Mouse (Mus musculus) adrenal gland, adult 2 months (tissue): ENCODE measurements around the gene Cntnap4. TPM values are rescaled to one million over a fixed set of nuclear protein-coding genes. Genes with fewer than 3 reads are reported as not detected.
A peak's percentile ranks its signal among the peaks of the same experiment; 100 is the strongest.

ENCODE experiments used
- DNase-seq: peaks from one replicate; pipeline ENCODE4 v3.0.0; 2021
- long read RNA-seq: library from polyadenylated mRNA; stranded (forward); transcript quantifications from one replicate; pipeline ENCODE4 v2.0.0, GENCODE M21; 2021
- polyA plus RNA-seq: library from polyadenylated mRNA; depleted of rRNA; stranded (reverse); fragments of >200 nt; gene quantifications from 2 replicates; pipeline ENCODE4 v1.2.3, GENCODE M21; 2012; rRNA removed
- total RNA-seq, 2 experiments: library from RNA; stranded (reverse); gene quantifications; 2 replicates each; pipeline ENCODE4 v1.2.3; 2021

The Cntnap4 gene
- total RNA-seq (not detected), polyA plus RNA-seq (not detected in 2 replicates)
- long read RNA-seq: 0 reads

DNA sequence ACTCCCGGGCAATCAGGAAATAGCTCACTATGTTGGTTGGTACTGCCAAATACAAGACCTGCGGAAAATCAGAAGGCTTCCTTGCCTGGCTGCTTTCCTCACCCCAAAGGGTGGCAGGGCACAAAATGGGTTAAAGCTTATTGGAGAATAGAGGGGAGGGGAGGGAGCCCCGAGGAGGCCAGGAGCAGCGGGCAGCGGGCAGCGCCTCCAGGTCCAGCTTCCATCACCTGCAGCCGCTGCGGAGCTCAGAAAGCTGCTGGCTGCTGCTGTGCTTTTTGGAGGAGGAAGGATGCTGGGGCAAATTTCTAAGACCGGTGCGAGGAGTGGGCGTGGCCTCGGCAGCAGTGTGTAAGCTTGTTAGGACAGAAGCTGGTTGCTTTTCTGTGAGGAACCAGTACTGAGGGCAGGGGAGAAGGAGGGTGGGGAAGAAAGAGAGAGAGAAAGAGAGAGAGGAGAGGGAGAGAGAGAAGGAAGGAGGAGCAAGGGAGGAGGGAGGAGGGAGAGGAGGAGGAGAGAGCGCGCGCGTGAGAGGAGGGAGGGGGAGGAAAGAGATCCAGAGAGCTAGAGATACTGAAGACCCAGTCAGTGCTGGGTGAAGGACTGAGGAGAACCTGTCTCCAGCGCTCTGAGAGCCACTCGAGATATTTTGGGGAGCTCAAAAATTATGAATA lies at the start of gene Cntnap4:
Cntnap4 (plus strand) TSS at position 573 of the 671 bp plus-strand sequence.
- DNase-seq: no peak

DNA sequence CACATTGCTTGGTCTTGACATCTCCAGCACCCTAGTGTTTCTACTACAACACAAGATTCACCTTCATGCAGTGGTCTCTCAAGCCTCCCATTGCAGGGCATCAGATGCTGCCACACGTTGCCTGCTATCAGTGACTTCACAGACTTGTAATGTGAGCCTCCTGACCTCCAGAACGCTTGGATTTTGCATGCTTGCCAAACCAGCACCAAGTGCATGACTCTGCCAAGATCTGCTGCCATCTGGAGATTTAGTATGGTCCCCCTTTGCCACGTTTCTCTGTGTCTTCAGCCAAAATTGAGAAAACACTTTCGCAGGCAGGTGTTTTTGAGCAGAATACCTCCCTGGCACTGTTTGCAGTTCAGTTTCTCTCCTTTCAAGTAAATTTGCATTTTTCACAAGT lies 12.5 kb upstream of the Cntnap4 start:
- DNase-seq: no peak

DNA sequence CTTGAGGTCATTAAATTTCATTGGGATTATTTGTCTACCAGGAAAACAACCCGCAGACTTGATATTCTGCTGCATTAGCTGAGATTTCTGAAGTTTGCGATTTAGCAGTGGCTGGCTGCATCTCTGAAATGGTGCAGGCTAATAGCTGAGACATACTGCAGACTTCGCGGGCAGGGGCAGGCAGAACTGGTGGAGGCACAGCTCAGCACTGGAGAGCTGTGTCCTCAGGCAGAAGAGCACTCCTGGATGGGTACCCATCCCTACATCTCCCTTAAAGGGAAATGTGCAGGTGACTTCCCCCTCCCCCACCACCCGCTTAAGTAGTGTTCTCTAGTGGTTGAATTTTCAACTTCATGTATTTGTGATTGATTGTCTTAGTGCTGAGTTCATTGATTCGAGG lies 698 bp downstream of the Cntnap4 start:
- DNase-seq: no peak

DNA sequence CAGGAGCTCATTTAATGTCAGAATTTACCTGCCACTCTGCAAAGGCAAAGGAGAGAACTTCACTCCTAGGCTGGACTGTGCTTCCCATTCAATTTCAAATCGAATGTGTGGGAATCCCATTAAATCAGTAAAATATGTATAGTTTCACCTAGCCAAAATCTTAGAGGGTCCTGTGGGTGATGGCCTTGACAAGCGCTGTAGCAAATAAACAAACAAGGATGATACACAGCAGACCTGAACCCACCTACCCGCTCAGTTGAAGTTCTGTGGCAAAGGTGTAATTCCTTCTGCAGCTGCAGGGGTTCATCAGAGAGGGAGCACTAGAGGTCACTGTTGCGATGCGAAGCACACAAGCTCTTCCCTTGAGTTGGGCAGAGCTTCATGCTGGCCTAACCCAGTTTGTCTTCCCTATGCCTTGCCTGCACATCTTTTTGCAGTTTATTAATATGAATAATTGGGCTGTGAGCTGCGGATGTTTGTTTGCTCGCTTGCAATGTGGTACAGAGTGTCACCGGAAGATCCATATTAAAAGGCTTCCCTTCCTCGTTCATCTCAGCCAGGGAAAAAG lies 1.6 kb downstream of the Cntnap4 start:
- peak; percentile 37 for DNase-seq

DNA sequence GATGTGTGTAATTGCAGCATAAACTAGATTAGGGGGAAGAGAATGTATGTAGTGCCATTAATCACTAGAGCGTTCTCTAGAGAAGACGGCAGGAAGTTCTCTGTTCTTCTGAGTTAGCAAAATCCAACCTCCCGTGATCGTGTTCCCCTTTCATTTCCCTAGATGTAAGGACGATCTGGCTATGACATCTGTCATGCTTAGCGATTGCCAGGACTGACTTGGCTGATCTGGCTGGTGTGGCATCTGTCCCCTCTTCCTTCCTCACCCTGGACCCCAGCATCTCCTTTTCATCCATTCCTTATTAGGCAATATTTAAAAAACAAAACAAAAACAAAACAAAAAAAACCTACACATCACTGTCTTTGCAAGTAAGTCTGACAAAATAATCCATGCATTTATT lies 11.6 kb downstream of the Cntnap4 start:
- no peak for DNase-seq

DNA sequence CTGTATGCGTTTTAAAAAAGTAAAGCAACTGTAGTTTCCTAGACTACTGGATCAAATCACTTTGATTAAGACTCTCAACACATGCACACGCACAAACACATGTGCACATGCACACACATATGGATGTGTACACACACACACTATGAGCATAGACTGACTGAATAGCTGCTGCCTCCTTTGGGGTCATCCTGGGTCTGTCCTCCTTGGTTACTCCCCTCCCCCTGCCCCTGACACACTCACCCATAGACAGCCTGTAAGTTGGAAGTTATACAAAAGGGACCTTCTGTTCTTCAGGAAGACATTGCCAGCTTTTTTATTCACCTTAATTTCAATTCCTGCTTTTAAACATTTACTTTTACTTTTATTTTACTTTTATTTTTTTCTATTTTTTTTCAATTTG lies 13.6 kb downstream of the Cntnap4 start:
- no peak for DNase-seq

DNA sequence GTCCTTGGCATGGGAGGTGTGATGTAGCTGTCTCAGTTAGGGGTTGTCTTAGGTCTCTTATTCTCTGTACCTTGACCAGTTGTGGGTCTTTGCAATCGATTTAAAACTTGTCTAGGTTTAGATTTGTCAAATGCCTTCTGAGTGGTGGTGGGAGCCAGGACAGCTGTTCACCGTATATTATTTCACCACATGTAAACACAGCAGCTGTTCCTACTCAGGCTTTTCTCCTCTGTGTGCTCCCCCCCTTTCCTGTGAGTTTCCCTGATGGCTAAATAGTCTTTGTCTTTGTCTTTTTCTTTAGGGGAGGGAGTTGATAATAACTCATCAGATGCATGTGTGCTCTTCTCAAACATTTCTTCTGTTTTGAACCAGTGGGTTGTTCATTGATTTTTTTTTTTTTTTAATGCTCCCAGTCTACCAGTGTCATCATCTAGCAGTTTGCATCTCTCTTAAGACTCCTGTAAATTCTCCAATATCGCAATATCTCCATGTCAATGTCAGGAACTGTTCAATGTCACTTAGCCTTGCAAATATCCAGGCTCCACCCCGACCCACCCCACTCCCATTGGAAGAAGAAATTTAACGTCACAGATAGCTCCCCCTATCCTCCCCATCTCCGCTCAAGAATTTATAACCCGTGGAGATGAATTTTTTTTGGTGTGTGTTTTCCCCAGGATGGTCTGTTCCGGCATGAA lies 18.7 kb downstream of the Cntnap4 start:
- DNase-seq: no peak

DNA sequence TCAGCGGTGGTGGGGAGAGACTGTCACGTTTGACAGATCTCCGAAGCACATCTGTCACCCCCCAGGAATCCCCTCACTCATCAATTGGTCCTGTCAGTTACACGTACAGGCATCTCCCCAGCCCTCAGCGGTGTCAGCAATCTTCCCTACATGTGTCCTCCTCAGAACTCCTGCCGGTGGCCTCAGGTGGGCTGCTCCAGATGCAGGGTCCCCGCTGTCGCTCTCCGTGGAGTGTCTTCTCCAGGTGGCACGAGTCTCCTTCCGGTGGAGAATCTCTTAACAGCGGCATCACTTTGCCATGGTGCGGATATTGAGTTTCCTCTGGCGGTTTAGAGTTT lies 19.2 kb downstream of the Cntnap4 start:
- DNase-seq: no peak

DNA sequence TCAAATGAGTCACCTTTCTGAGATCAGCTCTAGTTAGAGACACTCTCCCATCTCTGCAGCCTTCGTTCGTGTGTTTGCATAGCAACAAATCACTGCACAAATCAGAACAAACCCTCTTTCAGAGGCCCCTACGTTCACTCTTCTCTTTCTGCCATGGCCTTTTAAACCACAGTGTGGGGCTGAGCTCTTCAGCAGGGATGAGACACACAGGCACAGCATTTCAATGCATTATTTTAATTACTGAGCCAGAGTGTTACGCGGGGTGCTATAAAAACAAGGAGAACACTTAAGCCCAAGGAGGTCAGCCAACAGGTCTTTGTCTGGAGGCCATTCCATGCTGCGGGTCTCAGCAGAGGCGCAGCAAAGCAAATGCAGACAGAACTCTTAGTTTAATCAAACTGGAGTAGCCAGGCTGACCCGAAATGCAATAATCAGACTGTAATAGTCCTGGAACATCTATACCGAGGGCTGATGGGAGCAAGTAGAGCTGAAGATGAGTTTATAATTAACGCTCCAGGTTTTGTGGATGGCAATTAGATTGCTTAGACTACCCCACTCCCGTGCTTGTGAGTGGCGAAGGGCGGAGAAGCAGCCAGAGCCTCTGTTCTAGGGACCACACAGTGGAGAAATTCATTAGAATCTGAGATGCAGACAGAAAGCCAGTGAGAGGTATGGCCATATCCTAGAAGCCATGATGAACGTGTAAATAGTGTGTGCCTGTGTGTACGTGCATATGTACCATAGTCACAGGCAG lies 26.4 kb downstream of the Cntnap4 start:
- no peak for DNase-seq

DNA sequence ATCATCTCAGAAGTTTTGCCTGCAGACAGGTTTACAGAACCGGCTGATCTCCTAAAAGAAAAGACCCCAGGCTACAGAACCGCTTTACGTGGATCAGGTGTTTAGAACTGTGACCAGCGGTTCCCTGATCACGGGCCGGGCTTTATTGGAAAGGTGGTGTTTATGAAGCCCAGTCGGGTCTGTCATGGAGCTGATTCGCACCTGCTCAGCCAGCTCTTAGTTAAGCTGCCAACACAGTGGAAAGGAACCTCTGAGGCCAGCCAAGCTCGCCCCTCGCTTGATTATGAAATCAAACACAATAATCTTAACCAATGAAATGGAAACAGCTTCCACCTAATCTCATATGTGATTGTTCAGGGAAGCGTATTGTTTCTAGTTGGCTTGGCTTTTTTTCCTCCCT lies 30.1 kb downstream of the Cntnap4 start:
- no peak for DNase-seq

DNA sequence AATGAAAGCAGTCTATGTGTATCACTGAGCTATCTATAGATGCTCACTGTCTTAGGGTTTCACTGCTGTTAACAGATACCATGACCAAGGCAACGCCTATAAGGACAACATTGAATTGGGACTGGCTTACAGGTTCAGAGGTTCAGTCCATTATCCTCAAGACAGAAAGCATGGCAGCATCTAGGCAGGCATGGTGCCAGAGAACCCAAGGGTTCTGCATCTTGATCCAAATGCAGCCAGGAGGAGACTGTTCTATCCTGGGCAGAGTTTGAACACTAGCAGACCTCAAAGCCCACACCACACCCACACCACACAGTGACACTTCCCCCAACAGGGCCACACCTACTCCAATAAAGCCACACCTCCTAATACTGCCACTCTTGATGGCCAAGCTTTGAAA lies 31.3 kb downstream of the Cntnap4 start:
- no peak for DNase-seq

DNA sequence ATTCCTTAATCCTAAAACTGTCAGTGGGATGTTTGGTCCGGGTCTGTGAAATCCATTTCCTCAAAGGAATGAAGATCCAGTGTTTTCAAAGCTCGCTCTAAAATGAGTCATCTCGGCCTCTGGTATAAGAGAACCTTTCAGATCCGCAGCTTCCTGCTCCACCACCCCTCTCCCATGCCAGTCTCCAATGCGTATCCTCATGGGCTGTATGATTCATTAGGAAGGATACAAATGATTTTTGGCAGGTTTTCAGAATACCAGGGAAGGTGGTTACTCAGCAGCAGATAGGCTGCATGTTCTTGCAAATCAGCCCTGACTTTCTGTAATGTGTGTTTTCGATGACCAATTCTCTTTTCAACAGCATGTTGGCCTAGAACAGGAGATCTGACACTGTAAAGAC lies 40.3 kb downstream of the Cntnap4 start:
- DNase-seq: peak; percentile 52

DNA sequence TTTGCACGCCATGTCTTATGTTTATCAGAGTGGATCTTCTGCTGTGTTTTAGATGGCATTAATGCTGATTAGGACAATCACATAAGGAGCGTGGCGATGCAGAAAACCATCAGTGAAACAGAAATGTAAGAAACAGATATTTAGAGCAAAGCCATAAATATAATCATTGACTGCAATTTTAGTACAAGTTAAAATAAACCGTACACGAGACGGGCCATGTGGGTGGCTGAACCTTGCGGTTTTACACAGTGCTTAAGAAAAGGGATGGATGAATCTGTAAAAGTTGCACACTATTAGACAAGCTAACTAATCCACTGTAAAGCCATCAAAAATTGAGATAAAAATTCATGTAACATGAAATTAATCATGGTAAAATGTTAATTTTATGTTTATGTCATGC lies 58.9 kb downstream of the Cntnap4 start:
- no peak for DNase-seq

DNA sequence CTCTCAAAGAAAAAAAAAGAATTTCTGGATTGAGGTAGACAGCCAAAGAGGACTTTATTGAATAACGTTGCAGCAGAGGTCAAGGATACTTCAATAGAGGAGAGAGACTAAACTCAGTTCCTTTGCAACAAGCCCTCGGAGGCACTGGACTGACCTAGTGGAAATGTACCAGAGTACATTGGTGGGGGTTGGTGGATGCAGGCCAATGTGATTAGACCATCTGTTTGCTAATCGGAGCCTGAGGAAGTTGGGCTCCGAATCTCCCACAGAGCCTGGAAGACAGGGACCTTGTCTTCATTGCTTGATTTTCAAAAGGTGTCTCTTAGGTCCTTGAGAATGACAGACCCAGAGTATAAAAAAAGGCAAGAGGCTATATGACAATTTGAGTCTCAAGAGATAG lies 82.8 kb downstream of the Cntnap4 start:
- peak; percentile 1 for DNase-seq

DNA sequence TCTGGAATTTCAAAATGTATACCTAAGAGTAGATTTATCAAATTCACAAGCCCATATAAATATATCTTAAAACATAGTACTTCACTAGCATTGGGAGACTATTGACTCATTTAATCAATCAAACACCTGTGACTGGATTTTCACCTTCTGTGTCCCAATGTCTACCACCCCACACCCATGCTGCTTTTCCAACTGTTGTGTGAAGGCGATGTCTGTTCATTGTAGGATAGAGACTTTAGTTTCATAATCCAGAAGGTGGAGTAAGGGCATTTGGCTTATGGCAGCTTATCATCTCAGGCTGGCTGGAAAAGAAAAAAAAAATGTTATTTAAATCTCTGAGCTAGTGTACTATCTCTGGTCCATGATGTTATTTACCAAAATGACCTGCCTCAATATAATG lies 83.4 kb downstream of the Cntnap4 start:
- no peak for DNase-seq

DNA sequence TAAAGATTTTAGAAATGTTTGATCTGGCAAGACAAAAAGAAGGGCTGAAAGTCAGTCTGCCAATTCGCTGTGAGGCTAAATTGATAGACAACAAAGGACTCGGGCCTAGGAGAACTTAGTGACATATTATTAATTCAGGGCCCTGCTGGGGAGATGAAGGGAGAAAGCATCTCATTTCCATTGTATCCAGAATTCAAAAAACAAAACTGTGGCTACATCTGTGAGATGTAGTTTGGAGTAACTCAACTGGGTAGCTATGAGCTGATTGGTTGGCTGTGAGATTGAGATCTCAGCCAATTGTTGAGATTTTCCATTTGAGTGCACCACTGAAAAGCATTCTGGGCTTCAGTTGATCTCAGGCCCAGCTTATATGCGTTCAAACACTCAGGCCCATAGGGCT lies 84.2 kb downstream of the Cntnap4 start:
- DNase-seq: no peak

DNA sequence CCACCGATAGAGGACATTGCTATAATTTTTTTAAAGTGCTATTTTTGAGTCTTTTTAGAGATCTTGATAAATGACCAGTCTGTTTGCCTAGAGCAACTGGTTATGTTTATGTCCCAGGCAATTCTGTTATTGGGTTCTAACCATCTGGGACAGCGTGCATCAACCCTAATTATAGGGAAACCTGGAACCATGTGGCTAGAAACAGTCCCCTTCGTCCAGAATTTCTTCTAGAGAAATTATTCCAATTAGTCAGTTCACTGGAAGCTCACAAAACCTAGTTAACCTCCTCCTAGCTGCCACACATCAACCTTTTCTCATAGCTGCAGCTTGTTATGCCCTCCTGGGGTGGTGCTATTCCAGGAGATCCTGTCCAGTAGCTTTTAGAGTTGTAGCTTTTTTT lies 94.2 kb downstream of the Cntnap4 start:
- no peak for DNase-seq

DNA sequence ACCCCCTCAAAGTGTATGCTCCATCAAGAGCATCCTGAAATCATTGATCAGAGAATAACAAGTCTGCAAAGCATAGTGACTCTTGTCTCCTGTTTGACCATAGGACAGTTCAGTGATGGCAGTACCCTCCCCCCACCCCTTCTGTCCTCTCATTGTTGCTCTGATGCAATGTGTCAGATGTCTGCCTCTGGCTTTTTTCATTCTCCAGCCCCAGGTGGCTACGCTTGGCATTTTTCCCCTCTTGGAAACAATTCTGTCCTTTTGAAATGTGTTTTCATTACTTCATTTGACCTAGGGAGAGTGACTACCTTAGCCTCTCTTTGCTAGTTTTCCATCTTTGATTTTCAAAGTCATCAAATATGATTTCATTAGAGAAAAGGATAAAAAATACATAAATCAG lies 104.8 kb downstream of the Cntnap4 start:
- DNase-seq: no peak

DNA sequence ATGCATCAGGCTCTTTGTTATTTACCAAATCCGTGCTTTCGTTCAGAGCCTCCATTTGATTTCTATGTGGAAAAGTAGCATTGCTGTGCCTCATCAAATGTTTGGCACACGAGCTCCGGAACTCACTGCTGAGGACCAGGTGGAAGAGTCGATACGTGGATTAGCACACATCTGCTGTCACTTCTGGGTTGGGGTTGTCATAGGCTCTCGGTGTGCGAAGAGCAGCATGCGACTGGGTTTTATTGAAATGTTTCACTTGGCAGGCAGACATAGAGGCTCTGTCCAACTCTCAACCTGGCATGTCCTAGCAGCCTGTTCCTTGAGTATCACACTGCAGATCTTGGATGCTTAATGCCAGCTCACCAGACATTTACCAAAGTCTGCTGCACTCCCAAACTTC lies 111.9 kb downstream of the Cntnap4 start:
- DNase-seq: no peak

DNA sequence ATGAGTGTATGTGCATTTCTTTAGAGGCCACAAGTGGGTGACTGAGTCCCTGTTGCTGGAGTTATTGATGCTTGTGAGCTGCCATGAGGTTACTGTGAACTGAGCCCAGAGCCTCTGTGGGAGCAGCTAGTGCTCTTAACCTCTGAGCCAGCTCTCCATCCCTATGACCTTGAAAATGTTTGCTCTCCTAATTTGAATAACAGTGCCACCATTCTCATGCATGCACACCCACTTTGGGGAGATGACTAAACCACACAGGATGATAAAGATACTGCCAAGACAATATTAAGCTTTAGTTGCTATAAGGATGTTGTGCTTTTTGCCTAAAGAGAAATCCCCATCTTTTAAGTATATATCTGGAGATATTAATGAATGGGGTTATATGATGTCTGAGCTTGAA lies 125.9 kb downstream of the Cntnap4 start:
- DNase-seq: no peak

DNA sequence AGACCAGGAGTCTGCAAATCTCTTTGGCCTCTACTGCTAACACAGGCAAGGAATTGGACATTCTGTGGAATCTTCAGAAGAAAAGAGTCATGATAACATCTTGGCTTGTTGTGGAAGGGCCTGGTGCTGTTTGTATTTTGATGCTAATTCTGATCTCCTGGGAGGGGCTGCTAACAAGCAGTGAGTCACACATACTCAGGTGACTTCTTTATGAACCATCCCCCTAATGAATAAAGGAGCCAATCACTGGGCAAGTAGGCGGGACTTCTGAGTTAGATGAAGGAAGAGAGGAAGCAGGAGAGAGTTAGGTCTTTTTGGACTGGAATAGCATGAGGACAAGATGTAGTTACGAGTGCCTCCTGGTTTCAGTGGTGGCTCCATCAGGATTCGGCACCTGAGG lies 128.3 kb downstream of the Cntnap4 start:
- DNase-seq: no peak

DNA sequence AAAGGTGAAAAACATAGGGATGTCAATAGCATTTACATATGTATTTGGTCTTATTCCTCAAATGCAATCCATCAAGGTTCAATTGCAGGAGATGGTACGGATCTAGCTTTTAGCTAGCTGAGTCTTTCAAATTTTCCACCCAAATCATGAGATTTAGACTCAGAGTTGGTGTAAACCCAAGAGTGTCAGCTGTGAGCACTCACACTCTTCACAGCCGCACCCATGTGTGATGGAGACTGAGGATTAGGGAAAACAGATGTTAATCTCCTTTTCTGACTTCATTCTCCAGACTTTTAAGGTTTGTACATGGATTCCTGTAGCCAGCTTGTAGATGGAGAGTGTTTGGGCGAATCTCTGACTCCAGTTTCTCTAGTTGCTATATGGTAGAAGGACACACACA lies 147.1 kb downstream of the Cntnap4 start:
- DNase-seq: no peak

DNA sequence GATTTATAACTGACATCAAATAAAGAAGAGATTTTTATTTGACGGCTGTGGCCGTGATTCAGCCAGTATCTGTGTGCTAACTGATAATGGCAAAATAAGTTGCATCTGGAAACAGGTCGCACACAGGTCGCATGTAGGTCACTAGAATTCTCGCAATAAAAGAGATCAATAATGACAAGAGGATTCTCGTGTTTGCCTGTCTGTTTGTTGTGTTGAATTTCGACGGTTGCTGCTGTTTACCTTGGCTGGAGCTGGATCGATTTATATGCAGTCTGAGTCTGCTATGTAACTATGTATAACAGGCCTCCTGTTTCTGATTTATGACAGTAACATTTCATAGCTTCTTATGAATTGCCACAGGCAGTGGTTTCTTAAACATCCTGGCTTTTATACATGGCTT lies 155.1 kb downstream of the Cntnap4 start:
- DNase-seq: no peak
